Mouse (Mus musculus) right cerebral cortex, postnatal 4 days (tissue): Measurements from ENCODE around the gene Nrp2.

Experiments used
- DNase-seq: peaks from one replicate; pipeline ENCODE4 v3.0.0-alpha.2; 2022

The Nrp2 gene

DNA sequence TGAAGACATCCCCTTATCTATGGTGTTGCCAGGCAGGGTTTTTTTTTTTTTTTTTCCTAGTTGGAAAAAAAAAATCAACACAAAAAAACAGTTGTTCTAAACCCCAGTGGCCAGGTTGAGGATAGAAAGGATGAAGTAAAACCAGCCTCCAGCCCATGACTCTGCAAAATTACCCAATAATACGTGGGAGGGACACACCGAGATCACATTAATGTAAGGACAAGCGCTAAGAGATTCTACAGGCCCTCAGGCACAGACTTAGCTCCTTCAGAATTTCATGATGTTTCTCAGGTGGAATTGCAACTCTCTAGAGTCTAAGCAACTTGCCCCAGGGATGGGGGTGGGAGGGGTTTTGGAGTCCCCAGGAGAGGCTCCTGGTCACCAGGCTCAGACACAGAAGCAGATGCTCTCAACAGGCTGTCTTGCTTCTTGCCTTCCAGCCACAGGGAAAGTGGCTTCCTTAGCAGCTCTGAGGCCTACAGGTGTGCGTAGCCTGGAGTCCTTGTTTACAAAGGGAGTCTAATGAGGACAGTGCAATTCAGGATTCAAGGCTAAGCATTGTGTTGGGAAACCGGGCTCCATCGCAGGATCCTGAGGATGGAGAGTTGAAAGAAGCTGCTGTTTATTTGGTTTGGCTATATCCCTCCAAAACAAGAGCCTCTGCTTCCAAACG is 49.7 kb downstream of the Nrp2 start:
- DNase-seq, result no peak

DNA sequence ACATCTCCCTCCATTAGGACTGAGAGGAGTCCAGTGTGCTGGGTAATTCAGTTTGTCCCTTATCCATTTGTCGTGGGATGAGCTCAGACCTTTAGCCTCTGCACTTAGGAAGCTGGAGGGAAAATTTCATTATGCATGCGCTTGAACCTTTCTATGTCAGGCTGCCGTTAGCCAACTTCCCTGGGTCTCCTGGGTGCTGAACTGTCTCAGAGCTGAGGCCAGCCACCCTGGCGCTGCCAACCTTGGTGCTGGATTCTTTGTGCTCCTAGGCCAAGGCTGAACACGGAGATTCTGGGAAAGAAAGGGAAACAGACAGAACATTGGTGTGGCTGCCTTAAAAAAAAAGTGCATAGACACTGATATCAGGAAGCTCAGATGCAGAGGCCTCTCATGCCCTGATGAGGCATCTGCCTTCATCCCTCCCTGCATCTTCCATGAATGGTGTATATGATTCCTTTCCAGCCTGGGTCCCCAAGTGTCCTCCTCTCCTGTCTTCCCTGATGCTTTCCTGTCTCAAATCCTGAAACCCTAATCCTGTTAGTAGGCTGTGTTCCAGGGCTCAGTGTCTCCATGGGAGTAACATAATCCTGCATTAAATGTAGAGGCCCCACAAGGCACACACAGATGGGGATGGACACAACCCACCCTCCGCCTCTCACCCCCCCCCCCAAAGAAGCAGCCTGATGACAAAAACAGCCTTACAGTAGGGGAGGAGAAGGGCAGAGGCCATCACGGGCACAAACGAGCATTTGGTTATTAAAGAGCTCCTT is 51.2 kb downstream of the Nrp2 start:
- DNase-seq, result no peak

DNA sequence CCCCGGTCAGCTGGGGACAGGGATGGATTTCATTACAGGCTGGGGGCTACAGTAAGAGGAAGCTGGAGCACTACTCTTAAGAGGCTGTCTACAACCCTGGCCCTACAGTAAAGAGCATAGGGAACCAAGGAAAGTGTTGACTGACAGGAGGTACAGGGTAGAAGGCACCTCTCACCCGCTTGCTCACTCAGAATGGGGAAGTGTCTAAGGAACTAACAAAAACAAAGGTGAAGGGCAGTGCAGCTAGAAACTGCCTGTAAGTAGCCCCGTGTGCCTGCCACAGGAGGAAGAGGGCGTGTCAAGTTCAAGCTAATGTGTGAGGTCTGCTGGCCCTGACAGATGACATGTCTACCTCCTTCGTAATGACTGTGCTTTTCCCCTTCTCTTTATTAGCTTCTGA is 57.0 kb downstream of the Nrp2 start:
- DNase-seq, result no peak

DNA sequence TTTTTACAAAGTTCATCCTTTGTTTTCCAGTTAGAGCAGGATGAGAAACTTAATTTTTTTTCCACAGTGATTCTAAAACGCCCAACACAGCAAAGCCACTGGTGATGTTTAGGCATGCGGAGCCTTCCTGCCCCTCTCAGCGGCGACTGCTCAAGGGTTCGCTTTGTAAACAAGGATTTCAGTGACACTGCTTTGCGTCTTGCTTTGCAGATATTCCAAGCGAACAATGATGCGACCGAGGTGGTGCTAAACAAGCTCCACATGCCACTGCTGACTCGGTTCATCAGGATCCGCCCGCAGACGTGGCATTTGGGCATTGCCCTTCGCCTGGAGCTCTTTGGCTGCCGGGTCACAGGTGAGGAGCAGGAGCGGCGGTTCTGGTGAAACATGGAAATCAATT is 57.5 kb downstream of the Nrp2 start:
- DNase-seq, result no peak

DNA sequence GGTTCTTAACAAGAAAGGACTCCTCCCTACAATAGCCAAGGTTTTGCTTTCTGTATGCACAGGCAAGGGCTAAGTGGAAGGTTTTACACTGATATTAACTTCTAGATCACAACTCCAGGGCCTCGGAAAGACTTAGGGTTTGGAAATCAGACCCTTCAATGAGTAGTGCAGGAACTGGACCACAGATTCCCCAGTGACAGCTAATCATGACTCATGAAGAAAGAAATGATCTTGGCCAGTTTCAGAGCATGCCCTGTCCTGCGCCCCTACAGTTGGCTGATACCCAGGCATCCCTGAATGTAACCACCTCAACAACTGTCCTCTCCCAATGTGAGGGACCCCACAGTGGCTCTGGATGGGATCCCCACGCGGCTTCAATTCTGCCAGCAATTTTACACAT is 60.7 kb downstream of the Nrp2 start:
- DNase-seq, result no peak

DNA sequence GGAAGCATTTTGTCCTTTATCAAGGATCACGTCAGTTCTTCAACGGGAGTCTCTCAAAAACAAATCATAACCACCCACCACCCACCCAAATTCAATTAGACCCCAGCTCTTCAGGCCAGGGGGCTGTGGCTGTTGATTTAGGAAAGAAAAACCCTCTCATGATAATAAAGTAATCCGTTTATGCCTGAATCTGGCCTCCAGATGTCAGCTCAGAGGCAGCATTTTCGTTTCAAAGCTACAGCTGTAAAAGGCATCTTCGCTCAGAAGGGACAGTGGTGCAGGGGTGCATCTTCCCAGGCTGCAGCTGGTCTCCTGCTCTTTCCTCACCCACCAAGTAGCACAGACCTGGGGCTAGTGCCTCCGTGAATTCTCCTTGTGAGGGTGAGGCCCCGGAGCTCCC is 62.1 kb downstream of the Nrp2 start:
- DNase-seq, result no peak

DNA sequence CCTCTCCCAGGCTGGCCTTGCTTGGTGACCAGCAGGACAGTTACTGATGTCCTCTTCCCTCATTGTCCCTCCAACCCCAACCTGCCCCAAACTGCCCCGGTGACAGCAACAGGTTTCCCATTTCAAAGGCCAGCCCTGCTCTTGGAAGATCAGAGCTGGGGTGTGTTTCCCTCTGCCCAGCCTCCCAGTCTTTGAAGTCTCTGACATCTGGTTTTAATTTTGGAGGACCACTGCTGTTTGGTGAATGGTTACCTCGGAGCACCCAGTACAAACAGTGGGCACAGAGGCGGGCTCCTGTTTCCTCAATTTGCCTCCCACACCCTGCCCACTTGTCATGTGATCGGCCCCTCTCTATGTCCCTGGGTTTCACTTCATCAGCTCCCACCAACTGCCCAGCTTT is 63.7 kb downstream of the Nrp2 start:
- DNase-seq, result no peak

DNA sequence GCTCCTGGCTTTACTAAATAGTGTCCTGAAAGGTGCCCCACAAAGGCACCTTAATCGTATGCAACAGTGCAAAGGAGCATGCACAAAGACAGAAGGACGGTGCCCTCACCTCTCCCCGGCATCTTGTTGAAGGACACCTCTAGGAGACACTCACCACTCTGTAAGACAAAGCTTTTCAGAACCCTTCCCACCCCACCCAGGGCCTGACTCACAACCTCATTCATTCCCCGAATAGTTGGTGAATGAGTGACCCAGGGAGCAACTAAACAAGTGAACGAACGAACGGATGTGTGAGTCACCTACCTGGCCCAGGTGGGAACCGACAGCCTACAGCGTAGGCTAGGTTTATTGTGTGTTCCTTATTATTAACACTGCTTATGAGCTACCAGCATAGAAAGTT is 64.5 kb downstream of the Nrp2 start:
- DNase-seq, result no peak

DNA sequence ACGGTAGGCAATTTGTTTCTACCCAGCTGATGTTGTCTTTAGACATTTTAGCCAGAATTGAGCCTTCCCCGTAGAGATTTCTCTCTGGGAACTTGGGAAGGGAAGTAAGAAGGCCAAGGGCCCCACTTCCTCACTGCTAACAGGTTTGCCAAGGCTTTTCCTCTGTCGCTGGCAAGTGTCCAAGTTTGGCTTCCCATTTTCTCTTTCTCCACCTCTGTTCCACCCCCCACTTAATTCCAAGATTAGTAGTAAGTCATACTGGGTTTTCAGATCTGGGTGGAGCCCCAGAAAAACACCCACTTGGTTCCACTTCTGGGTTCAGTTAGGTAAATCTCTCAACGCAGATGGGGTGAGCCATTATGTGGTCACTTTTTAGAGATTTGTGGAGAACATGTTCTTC is 67.5 kb downstream of the Nrp2 start:
- no peak for DNase-seq

DNA sequence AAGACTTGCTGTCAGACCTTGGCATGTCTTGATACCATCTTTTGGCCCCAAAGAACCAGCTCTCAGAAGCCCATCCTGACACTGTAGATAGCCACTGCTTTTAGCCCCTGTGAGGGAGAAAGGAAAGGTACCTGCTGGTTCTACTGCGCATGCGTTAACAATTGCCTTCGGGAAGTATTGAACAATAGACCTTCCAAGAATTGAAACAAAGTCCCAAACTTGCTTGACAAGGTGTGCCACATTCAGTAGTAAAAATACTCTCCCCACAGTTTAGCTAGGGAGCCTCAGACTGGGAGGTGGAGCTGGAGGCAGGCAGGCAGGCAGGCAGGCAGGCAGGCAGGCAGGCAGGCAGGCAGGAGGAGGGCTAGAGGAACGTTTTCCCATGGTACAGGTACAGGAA is 69.3 kb downstream of the Nrp2 start:
- no peak for DNase-seq

DNA sequence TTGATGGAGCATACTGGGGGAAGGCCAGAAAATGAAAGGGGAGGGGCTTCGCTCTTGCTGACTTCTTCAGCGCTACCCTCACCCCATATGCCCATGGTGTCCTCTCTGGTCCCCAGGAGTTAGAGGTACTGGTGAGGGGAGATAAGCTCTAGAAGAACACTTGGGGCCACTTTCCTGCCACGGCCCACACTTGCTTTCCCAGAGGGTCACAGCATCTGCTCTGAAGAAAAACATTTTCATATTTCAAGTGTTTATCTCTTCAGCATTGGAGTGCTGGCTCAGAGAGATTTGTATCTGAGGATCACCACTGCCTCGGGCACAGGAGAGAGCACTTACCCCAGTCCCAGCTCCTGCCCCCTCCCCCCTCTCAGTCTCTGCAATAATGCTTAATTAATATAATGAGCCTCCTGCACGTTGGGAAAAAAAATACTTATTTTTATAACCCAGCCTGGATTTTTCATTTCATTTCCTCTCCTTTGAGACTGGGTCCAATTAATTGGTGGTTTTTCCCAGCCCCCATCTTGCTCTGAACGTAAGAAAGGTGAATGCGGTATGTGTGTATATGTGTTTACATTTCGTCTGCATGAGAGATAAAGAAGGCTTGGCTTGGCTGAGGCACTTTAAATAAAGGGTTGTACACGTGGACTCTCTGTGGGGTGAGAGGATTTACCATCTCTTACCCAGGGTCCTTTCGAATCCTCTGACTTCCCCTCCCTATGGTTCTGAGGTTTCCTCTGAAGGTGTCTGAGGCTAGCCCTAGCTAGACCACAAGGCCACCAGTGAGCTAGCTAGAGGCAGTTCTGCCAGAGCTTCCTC is 70.2 kb downstream of the Nrp2 start:
- DNase-seq, result no peak

DNA sequence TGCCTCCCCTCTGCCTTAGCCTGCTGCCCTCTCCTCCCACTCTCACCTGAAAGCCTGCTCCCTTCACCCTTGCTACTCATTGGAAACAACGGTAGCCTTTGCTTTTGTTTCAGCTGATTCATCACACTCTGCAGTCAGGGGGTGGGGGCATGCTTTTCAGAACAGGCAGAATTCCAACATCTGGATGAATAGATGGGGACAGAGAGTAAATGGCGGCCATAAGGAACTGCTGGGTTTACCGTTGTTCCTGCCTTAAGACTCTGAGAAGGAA is 70.8 kb downstream of the Nrp2 start:
- no peak for DNase-seq

DNA sequence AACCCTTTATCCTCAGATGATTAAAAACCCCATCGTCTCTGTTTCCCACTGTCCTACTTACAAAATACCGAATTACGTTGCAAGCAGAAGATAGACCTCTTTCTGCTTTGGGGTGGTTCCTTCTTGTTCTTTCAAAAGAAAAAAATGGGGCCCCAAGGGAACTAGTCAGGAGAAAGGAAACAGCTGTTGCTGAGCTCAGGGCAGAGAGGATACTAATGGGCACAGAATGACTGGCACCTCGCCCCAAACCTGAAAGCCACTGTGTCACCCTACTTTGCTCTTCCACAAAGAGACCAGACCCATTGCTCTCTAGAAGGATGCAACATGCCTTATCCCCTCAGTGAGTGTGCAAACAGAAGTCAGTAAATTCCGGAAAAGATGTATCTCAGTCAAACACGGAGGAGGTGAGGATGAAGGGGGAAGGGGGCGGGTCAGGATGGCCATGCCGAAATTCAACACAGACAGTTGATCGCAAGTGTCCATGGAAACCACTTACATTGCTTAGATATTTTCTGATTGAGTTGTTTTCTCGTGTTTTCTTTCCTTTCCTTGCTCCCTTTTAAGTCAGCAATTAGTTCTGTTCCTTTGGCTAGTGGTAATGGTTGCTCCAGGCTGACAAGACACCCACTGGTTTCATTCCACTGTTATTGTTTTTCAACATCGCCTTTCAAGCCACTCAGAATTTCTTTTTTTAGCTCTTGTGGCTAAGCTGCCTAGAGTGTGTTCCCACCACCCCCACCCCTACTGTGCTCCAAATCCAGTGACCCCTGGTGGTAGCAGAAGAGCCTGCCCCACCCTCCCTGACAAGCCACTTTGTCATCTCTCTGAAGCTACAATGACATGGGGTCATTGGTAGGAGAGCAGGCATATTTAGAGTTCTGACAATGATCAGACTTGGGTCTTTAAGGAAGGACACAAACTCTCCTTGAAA is 71.5 kb downstream of the Nrp2 start:
- no peak for DNase-seq

DNA sequence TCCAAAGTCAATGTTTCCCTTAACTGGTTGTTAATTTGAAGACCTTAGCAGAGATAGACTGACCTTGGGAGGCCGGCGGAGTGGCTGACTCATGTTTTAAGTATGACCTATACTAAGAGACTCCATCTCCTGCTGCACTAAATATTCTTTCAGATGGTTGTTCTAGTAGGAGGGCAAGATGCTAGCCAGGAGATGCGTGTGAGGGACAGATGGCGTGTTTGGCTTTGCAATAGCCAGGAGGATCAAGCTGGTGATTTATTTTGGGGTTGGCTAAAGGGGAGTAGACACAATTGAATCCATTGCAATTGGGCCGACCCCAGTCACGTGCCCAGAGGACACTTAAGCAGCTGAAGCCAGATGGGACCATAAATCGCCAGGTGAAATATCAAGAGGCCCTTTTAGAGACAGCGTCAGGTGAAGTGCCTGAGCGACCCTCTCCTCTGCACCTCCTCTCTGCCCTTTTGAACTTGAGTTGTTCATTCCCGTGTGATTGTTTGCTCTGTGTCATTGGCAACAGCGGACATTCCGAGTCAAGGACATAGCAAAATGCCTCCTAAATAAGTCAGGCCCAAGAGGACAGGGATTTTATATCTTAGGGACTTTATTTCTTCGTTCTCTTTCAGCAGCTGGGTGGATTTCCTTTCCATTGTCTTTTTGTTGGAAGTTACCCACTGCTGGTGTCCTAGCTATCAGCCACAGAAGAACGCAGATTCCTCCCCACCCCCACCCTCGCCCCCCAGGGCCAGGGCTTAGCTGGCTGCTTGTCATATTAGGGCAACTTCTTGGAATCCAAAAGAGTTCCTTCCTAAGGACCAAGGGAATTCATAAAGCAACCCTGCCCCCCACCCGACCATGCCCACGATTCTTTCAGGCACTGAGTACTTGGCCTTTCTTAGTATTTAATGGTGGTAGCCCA is 74.5 kb downstream of the Nrp2 start:
- no peak for DNase-seq

DNA sequence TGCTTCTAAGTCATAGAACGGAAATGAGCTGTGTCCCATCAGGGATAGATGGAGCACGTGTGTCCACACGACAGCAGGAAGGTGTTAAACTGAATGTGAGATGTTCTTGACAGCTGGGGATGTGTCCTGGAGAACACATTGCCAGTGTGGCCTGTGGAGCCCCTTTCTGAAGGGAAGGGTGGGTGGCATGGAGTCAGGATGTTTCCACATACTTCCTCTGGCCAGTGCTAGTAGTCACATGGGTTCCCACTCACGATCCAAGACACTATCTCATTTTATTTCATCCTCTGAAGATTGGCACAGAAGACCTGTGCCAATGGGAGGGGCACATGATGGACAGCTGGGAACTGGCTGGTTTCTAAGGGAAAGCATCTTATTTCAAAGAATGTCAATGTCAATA is 75.8 kb downstream of the Nrp2 start:
- no peak for DNase-seq

DNA sequence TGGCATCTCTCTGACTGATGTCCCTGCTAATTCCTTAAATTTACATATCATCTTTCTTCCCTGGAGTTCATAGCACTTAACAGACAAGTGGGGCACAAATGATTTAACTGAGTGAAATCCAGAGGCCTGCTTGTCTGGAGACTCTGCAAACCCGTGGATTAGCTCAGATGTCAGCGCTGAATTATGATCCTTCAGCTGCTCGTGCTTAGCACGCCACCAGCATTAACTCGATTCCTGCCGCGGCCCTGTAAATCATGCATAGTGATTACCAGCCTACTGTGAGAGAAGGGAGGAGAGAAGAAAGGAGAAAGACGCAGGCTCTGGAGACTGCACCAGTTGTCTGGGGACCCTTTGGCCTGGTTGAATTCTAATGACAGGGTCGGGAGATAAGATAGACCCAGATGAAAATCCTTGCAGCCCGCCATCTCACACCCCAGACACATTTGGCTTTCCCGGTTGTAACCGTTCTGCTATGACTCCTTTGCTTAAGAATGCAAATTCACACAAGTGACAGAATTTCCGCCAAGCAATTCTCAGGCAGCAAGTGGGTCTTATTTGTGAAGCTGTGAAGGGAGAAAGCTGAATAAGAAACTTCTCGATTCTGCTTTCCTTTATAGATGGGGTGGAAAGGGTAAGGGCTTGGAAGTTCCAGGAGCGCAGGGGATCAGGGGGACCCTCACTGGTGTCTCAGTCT is 77.1 kb downstream of the Nrp2 start:
- peak; percentile 13 for DNase-seq

DNA sequence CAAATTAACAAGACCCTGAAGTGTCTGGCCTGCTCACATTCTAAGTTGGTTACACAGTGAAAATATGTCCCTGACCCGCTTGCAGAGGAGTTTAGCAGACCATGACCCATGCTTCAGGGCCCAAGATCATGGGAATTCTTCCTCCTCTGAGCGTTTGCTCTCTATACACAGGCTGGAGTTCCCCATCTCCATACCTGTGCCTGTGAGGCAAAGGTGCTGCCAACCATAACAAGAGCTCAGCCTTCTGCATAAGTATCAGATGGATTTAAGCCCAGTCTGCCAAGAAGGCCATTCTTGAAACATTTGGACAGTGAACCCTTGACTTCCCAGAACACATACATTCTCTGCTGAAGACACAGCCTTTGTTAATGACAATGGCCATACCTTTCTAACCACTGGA is 79.1 kb downstream of the Nrp2 start:
- no peak for DNase-seq

DNA sequence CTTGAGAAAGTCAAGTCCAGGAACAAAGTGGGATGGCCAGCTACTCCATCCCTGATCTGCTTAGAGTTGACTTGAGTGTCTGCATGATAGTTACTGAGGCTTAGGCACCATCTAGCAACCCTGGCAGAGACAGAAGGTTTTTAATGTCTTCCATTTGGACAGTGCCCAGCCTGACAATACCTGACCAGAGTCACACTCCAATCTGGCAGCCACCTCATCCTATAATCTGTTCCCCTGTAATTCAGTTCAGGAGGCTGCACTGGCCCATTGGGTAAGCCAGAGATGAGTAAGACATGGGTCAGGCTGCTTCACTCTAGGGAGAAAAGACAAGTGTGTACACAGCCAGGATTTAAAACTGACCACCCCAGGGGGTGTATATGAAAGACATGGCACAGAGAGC is 79.5 kb downstream of the Nrp2 start:
- DNase-seq, result no peak

DNA sequence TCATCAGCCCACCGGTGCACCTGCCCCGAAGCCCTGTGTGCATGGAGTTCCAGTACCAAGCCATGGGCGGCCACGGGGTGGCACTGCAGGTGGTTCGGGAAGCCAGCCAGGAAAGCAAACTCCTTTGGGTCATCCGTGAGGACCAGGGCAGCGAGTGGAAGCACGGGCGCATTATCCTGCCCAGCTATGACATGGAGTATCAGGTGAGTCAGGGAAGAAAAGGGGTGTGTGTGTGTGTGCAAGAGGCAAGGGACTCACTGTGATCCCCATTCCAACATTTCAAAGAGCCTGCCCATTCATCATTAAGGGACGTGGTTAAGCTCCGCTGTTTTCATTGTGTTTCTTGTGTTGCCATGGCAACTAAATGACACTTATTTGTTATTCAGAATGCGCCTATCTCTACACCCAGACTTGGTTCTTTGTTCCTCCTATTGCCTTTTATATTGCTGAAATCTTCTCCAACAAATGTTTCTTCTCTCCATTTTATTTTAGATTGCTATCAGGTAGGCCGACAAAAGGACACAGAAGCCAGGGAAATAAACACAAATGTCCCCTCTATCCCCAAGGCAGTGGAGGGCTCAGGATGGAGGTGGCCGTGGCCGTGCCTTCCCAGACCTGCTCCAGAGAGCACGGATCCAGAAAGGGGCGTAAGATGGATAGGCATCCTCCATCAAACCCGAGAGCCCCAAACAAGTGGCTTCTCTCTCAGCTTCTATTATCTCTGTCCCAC is 80.4 kb downstream of the Nrp2 start:
- peak; percentile 42 for DNase-seq

DNA sequence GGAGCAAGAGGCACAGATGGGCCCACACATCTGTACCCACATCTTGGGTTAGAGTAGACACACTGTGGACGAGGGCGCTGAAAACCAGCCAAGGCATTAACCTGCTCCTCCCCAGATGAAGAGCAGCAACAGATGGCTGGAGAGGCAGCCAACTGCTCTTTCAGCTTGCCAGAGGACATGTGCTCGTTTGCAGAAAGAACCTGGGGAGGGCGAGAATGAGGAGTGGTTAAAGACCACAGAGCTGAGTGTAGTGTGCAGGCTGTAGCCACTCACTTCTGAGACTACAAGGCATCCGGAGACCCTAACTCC is 81.0 kb downstream of the Nrp2 start:
- DNase-seq, result peak; percentile 44

DNA sequence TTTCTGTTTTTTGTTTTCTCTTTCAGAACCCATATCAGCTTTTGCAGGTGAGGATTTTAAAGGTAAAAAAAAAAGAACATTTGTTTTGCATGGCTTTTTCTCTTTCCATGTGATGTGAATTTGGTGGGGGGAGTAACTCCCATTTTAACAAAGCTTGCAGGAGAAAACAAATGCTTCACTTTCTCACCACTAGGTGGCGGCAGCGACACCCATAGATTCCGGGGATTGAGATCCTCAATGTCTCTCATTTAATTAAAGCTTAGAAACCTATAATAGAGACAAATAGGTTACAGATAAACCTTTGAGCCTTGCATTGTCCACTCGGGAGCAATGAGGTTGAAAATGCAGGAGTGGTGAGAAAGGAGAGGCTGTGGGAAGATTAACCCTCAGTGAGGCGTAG is 83.2 kb downstream of the Nrp2 start:
- DNase-seq, result peak; percentile 81
